Mouse (Mus musculus) C2C12 (cell line): ENCODE data around the gene Slc27a4.

Experiments used
- CTCF ChIP-seq: IDR thresholded peaks from one replicate; pipeline ENCODE4 v1.5.1; 2011; ENCODE audit not compliant: control insufficient read depth, insufficient read depth, insufficient read length
- MAX ChIP-seq: IDR thresholded peaks from one replicate; pipeline ENCODE4 v1.6.1; 2011; ENCODE audit warnings: mild to moderate bottlenecking, control low read depth
- USF1 ChIP-seq: IDR thresholded peaks from one replicate; pipeline ENCODE4 v1.6.1; 2011; ENCODE audit warnings: low read depth, mild to moderate bottlenecking, control low read depth, moderate library complexity

DNA sequence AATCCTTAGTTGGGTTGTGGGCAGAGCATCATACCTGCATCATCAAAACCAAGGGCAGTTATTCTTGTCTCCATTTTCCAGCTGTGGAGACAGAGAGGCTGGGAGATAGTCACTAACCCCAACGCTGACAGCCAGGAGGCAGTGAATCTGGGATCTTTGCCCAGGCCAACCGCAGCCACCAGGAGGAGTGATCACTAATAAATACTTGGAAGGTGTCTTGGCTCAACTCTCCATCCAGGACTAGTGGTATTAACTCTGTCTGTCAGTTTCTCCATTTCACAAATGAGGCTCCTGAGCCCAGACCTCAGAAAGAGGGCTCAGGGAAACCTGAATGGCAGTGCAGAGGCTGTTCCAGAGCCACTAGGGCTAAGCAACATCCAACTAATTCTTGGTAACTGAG lies 54.9 kb downstream of the Slc27a4 start:
- TF ChIP-seq CTCF (no peak), MAX (no peak), USF1 (no peak)
